Mouse (Mus musculus) spleen, embryonic (tissue): ENCODE results near the gene Olfr160.

Experiments
- CTCF ChIA-PET: fragments of 350-600 bp; sonication (Branson Sonifier 250); formaldehyde crosslinking; loops from one replicate; lab custom pipeline; 2022; lab: Charles Lee

Gene Olfr160

DNA sequence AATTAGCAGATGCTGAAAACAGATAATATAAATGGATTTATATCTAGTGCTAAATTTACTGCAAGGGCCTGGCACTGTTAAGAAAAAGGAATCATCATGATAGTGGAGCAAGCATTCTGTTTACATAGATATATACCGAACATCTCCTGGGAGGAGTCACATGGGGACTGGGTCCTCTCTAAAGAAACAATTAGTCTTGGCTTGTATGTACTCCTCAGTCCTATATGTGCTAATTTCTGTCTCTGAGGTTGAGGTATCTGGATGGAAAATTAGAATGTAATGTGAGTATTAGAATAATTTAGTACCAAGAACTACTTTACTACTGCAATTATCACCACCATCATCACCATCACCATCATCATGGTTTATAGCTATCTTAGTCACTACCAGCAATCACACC lies at the start of gene Olfr160:
TSS of gene Olfr160 (minus strand) at position 101 of the 400 bp plus-strand sequence.
- CTCF ChIA-PET: no interaction called here

- CTCF ChIA-PET: no interaction called here
Measured at GRCm38 (mm10) chr9:37762541-37762940, 46.5 kb upstream of the Olfr160 start.

DNA sequence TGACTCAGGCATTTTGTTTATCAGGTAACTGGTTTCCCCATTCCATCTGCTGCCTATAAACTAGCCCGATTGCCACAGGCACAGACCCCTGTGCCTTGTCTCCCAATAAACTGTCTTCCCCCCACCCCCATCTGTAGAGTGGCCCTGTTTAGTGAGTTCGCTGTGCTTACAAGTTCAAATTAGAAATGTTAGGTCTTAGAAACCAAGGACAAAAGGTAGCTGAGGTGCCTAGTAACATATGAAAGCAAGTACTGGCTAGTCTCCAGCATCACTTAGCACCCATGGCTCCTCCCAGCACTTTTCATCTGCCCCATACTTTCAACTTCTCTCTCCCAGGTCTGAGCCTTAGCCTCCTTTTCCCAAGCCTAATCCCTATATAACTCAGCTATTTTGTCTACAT lies 45.7 kb upstream of the Olfr160 start:
- CTCF ChIA-PET: no interaction called here

DNA sequence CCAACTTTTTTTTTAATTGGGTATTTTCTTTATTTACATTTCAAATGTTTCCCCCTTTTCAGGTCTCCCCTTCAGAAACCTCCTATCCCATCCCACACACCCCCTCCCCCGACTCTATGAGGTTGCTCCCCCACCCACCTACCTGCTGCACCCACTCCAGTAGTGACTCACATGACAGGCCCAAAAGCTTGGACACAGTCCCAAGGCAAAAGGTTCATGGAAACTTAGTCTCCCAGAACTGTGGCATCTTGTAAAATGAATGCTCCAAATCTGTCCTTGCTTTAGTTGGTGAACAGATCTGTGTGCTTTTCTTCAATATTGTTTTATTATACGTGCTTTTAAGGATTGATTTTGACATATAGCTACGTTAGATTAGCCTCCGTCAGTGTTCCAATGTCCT lies 36.0 kb upstream of the Olfr160 start:
- CTCF ChIA-PET: no interaction called here

GRCm38 (mm10) chr9:37751467-37751866 lies 35.4 kb upstream of the Olfr160 start:
- CTCF ChIA-PET: no interaction called here

- CTCF ChIA-PET: interaction anchor here (0.7 kb wide), 1 partner anchor 246 kb away, joined by 3 read pairs; no protein-coding TSS in a partner anchor
Measured at GRCm38 (mm10) chr9:37750319-37751075, 34.4 kb upstream of the Olfr160 start.

- CTCF ChIA-PET: no interaction called here
Measured at GRCm38 (mm10) chr9:37744806-37745205, 28.8 kb upstream of the Olfr160 start, which contains the start of gene Olfr874. Gene Olfr874 (plus strand): TSS chr9:37745106.

- CTCF ChIA-PET: no interaction called here
Measured at GRCm38 (mm10) chr9:37734310-37734709, 18.3 kb upstream of the Olfr160 start.

DNA sequence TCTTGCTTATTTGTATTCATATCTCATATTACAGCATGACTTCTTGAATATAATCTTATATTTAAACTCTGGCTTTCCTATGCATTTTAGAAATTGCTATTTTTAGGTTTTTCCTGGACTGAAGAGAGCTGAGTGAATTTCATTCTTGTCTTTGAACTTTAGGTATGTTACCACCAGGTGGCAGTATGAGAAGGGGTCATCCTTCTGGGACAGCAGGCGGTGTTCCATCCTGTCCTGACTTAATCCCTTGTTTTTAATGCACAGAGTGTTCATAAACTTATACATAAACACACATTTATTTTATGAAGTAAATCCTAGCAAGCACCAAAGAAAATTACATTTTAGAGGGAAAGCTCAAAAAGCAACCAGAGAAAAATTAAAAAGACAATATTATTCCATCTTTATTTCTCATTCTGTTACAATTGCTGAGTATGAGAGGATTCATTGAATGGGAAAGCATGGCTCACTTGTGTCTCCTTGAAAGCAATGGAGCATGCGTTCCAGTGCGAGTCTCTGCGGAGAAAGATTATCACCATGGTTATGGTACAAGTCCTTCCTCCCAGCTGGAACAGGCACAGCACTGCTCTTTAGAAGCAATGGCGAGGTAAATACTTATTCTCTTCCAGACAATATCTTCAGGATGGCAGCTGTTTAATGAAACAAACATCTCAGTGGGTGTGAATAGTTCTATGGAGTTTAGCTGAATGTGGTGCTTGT lies 25.9 kb downstream of the Olfr160 start:
- CTCF ChIA-PET: interaction anchor here (1.1 kb wide), 1 partner anchor 10 kb away, joined by 3 read pairs; no protein-coding TSS in a partner anchor

GRCm38 (mm10) chr9:37687941-37688303 lies 28.1 kb downstream of the Olfr160 start:
- CTCF ChIA-PET: no interaction called here

- CTCF ChIA-PET: no interaction called here
Measured at GRCm38 (mm10) chr9:37687288-37687940, 28.6 kb downstream of the Olfr160 start.

GRCm38 (mm10) chr9:37681123-37681522 lies 34.9 kb downstream of the Olfr160 start:
- CTCF ChIA-PET: interaction anchor here (0.7 kb wide), 1 partner anchor 44 kb away, joined by 3 read pairs; no protein-coding TSS in a partner anchor

GRCm38 (mm10) chr9:37675287-37675686 lies 40.8 kb downstream of the Olfr160 start:
- CTCF ChIA-PET: no interaction called here

GRCm38 (mm10) chr9:37670261-37670660 lies 45.8 kb downstream of the Olfr160 start:
- CTCF ChIA-PET: no interaction called here

DNA sequence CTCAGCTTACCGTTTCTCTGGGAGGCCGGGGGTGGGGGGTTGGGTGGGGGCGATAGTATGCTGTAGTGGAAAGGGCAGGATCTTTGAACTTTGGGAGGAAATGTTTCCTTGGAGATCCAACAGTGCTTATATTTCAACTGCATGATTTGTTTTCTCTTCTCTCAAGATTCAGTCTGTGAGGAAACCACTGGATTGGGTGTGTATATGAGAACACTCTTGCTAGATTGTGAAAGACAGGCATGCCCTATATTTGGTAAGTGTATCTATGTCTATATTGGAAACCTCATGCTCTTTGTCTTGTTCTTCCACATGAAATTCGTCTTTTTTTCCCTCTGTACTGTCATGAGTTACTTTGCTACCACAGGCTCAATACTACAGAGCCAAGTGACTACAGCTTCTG lies 46.4 kb downstream of the Olfr160 start:
- CTCF ChIA-PET: no interaction called here

DNA sequence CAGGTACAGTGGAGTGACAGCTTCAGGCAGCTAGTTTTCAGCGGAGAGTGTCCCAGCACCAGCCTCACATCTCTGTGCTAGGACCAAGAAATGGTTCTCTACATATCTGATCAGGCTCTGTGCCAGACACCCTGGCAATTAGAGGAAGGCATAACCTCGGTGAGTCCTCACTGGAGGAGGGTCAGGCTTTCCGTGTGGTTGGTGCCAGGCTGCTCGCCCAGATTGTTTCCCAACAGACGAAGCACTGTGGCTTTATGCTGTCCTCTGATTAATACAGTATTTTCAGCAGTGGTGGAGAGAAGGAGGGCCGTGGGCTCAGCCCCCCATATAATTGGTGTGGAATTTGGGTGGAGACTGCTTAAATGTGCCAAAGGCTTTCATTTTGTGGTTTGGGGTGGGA lies 46.9 kb downstream of the Olfr160 start, which contains the start of gene Panx3:
TSS of gene Panx3 (minus strand) at position 121 of the 400 bp plus-strand sequence.
- CTCF ChIA-PET: no interaction called here

- CTCF ChIA-PET: no interaction called here
Measured at GRCm38 (mm10) chr9:37666045-37666444, 50.0 kb downstream of the Olfr160 start.

DNA sequence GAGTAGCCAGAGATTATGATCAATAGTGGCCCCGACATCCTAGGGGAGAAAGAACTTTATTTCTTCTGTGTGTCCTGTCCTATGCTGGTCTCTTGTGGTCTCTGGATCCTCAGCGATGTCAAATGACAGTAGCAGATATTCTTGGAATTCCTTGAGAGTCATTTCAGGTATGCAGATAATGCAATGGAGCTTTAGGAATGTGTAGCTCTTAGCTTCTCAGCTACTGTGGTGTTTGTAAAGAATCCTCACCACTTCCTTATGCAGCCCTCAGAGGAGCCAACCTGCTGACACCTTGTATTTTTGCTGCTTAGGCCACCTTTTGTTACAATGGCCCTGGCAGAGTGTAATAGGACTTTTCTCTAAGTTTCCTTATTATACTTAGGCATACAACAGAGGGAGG lies 51.4 kb downstream of the Olfr160 start:
- CTCF ChIA-PET: no interaction called here

- CTCF ChIA-PET: no interaction called here
Measured at GRCm38 (mm10) chr9:37663210-37663609, 52.8 kb downstream of the Olfr160 start.

DNA sequence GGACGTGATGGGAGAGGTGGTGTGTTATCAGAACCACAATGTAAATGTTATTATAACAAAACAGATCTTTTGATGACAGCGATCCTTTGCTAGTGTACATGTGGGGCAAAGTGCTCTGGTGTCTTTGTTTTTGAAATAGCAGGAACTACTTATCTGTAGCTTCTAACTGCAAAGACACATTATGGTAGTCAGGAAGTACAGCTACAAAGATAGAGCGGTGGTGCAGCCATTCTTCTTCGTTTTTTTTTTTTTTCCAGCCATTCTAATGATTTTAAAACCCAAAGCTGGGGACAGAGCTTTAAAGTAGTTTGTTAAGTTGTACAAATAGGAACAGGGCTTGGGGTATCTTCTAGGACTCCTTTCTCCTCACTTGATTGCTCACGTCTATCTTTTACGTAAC lies 56.6 kb downstream of the Olfr160 start:
- CTCF ChIA-PET: interaction anchor here (0.6 kb wide), 1 partner anchor 124 kb away, joined by 3 read pairs; no protein-coding TSS in a partner anchor
